Mouse (Mus musculus) neutrophil, adult 83 days (primary cell): ENCODE results near the gene Map3k19. TPM values are rescaled to one million over a fixed set of nuclear protein-coding genes. Genes with fewer than 3 reads are reported as not detected.

Source experiments
- total RNA-seq, 2 experiments: library from RNA; stranded (reverse); gene quantifications; one replicate each; pipeline ENCODE4 v1.2.4; 2023

Map3k19 gene
- under 1 TPM; 0.18 to 0.20 TPM for total RNA-seq

DNA sequence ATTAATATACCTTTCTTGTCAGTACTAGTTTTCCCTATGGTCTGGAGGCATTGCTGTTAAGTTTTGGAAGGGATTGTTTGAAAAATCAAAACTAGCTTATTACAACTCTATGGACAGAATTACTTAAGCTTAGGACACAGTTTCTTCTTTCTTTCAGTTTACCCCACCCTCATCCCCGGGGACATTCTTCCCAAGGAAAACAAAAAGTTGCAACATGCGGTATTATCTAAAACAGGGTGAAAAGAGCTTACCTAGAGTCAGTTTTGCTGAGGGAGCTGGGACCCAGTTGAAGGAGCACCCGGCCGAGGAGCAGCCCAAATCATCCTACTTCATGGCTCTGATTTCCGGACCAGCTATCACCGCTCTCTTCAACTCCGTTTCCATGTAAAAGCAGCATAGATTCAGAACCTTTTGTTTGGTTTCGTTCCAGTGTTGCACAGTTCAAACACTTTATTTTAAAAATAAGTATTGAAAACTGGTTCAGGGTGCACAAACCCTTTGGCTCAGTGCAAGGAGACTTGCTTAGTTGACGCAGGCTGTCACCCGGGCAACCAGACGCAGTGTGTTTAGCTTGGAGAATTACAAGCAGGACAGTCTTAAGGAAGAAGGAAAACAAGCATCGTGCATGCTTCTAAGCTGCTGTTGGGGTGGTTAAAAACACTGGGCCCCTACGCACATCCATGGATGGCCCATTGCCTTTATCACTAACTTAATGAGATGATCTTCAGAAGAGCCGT is at the start of gene Map3k19:
TSS of gene Map3k19 (minus strand) at position 546 of the 737 bp plus-strand sequence.

GRCm38 (mm10) chr1:127868300-127869261 is 13.8 kb upstream of the Map3k19 start, which contains the start of gene Rab3gap1:
Rab3gap1 (plus strand) TSS chr1:127868773.

GRCm38 (mm10) chr1:127773803-127774500 is 80.9 kb downstream of the Map3k19 start, which contains the start of gene Ccnt2:
Ccnt2 (plus strand) TSS chr1:127774164.

Other genes with a start within 250 kb of the Map3k19 start
- under 1 TPM in 1 of 2 experiments, not detected in 1; 0.35 TPM for gene Tmem163, start 175.5 kb downstream of the Map3k19 start, total RNA-seq
- 1 to 10 TPM in 1 of 2 experiments, under 1 TPM in 1; 0.51 to 1.1 TPM for gene Acmsd, start 125.6 kb downstream of the Map3k19 start, total RNA-seq
- gene Ccnt2, start 80.9 kb downstream of the Map3k19 start, total RNA-seq, result 10 to 100 TPM; 39.3 to 42.1 TPM
- 10 to 100 TPM; 22.0 to 22.4 TPM for gene Rab3gap1, start 13.7 kb upstream of the Map3k19 start, total RNA-seq
- 1 to 10 TPM; 6.8 to 7.9 TPM for gene Zranb3, start 248.0 kb upstream of the Map3k19 start, total RNA-seq
- 10 to 100 TPM; 49.0 to 55.1 TPM for gene R3hdm1, start 248.3 kb upstream of the Map3k19 start, total RNA-seq